In genomic region chr9:51928116-51928515, GRCm38 (mm10) we compare ENCODE assay signal across 12 mouse cellular contexts. TPM values are rescaled to one million over a fixed set of nuclear protein-coding genes. Genes with fewer than 3 reads are reported as not detected.
A peak's percentile ranks its signal among the peaks of the same experiment; 100 is the strongest.
DNase-seq lines count a peak whose midpoint lies in the region; ATAC-seq and TF ChIP-seq lines count a peak whose summit lies in the region.
"Had no signal": no experiment of that assay in that cellular context is flagged by ENCODE, and none has a peak within 500 bp of the region (broad histone marks: within the 10 kb centered on the region; RNA-seq: fewer than 3 reads in every experiment).

No protein-coding gene starts in this region.

- 0 out of 2 replicates have a peak overlapping the region, but pooled peaks have one; percentile 16 for H3K27ac ChIP-seq in hindbrain, embryonic 10.5 days
- H3K27ac ChIP-seq in hindbrain, embryonic 13.5 days, result no peak overlapping the region

- H3K27me3 ChIP-seq in hindbrain, embryonic 10.5 days (ENCODE audit: insufficient read depth, poor library complexity, severe bottlenecking), result no peaks in the 10 kb centered on the region
- no peaks in the 10 kb centered on the region for H3K27me3 ChIP-seq in hindbrain, embryonic 13.5 days

- no peak for ATAC-seq in hindbrain, embryonic 13.5 days (ENCODE audit: low FRiP score)
- ATAC-seq in megakaryocyte-erythroid progenitor cell, adult 5-6 weeks (replicated peaks; ENCODE audit: low FRiP score, low TSS enrichment, poor library complexity, severe bottlenecking), result no peak
- ATAC-seq: inflammation-experienced regulatory T-cells, adult 6 months had no signal

- H3K4me2 ChIP-seq in hindbrain, embryonic 13.5 days, result no peak overlapping the region

- DNase-seq in hindbrain, embryonic 10.5 days (ENCODE audit: low spot score), result peak; percentile 27
- DNase-seq in brain, embryonic 14.5 days (ENCODE audit: low read depth), result peak; percentile 46
- peak; percentile 49 for DNase-seq in forelimb bud, embryonic 11.5 days (ENCODE audit: low read depth, low spot score)
- DNase-seq in lung, postnatal 4 days, result peak; percentile 24 to 59
- DNase-seq in adipocyte (ENCODE audit: low spot score), result no peak
- DNase-seq in layer of hippocampus, adult 18-20 months (ENCODE audit: low spot score in 2 of 2), result no peak
- DNase-seq: cerebellum, adult 11-12 months had no signal

- H3K9me3 ChIP-seq in hindbrain, embryonic 10.5 days, result no peaks in the 10 kb centered on the region
- no peaks in the 10 kb centered on the region for H3K9me3 ChIP-seq in hindbrain, embryonic 13.5 days
- H3K9me3 ChIP-seq: G1E; megakaryocyte, embryonic 14.5 days had no signal

- TF ChIP-seq POLR2A in brain, embryonic 14.5 days (IDR thresholded peaks at IDR 0.05; ENCODE audit: borderline replicate concordance, extremely low read depth, insufficient read depth, insufficient read length, poor library complexity, severe bottlenecking), result no peak

- no peak for TF ChIP-seq CTCF in brain, embryonic 14.5 days (IDR thresholded peaks at IDR 0.05; ENCODE audit: borderline replicate concordance, extremely low read depth, insufficient read depth, insufficient read length)

- H3K4me1 ChIP-seq in hindbrain, embryonic 10.5 days (replicated peaks), result peaks cover 7% of the 10 kb centered on the region; the same call in 1 of the 2 replicates
- peaks cover 4% of the 10 kb centered on the region; the same call in 1 of the 2 replicates for H3K4me1 ChIP-seq in hindbrain, embryonic 13.5 days (replicated peaks)

- no peak overlapping the region for H3K4me3 ChIP-seq in hindbrain, embryonic 10.5 days
- no peak overlapping the region for H3K4me3 ChIP-seq in hindbrain, embryonic 13.5 days
- H3K4me3 ChIP-seq: megakaryocyte, embryonic 14.5 days had no signal

- 62% methylated on average over 10 of the region's 10 CpGs for WGBS in hindbrain, embryonic 10.5 days
- 67% methylated on average over 10 of the region's 10 CpGs for WGBS in hindbrain, embryonic 13.5 days

- no peaks in the 10 kb centered on the region for H3K36me3 ChIP-seq in hindbrain, embryonic 10.5 days
- no peaks in the 10 kb centered on the region for H3K36me3 ChIP-seq in hindbrain, embryonic 13.5 days
- H3K36me3 ChIP-seq: G1E had no signal

- no peak overlapping the region for H3K9ac ChIP-seq in hindbrain, embryonic 13.5 days

RNA-seq across cellular contexts. Expression of gene Fdx1, which starts 35.2 kb away (rescaled TPM):
- 46.3 and 47.6 TPM in 2 replicates for polyA plus RNA-seq in hindbrain, embryonic 10.5 days (2016; fragmentation: Nextera tagmentation; extraction: Ambion mirVana)
- polyA plus RNA-seq in hindbrain, embryonic 13.5 days (2015; fragmentation: Nextera tagmentation; extraction: Ambion mirVana), result 40.1 and 45.7 TPM in 2 replicates
- 22.4 and 29.1 TPM in 2 replicates for polyA plus RNA-seq in brain, embryonic 14.5 days (2012; rRNA removed)
- 16.5 and 18.1 TPM in 2 replicates for total RNA-seq in megakaryocyte-erythroid progenitor cell, adult 5-6 weeks (2014; fragmentation: Nextera tagmentation)
- total RNA-seq in megakaryocyte-erythroid progenitor cell, adult 5-6 weeks (2017), result 1.3 and 10.6 TPM in 2 replicates
- total RNA-seq in layer of hippocampus, adult 18-20 months (2021), result 10 to 100 TPM; 20.6 to 25.7 TPM

Comparison
In these comparisons a context has a peak if more than half of its experiments do, and no peak if none do; other contexts are left out.
1. DNase-seq: peak in hindbrain, embryonic 10.5 days (single experiment), brain, embryonic 14.5 days (single experiment), forelimb bud, embryonic 11.5 days (single experiment) and lung, postnatal 4 days (2 of 2); none in adipocyte (single experiment) and layer of hippocampus, adult 18-20 months (0 of 2).